Mouse (Mus musculus) lung, postnatal 0 days (tissue): ENCODE results near the gene Lrmda.

Experiments
- CTCF ChIP-seq: IDR thresholded peaks from 2 replicates; pipeline ENCODE4 v1.5.1; 2016; ENCODE audit warnings: antibody characterized with exemption, mild to moderate bottlenecking
- EP300 ChIP-seq: IDR thresholded peaks from 2 replicates; pipeline ENCODE4 v1.6.1; 2016; ENCODE audit warnings: antibody characterized with exemption, mild to moderate bottlenecking, control low read depth

DNA sequence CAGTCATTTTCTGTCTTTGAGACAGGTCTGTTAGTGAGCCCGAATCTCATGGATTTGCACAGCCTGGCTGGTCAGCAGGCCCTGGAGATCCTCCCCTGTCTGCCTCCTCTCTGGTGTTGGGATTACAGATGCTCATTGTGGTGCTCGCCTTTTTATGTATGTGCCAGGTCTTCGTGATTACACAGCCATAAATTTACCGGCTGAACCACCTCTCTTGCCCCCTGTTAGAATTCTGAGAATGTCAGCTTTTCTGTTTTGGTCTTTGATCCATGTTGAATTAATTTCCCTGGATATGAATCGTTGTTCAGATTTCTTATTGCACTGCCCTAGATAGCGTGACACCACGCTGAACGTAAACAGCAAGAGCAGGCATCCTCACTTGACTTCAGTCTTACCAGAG is 325.7 kb downstream of the Lrmda start:
- no peak for TF ChIP-seq CTCF
- no peak for TF ChIP-seq EP300
